In genomic region chr6:134210675-134211457, GRCm38 (mm10) we compare ENCODE assay signal across 21 mouse cellular contexts.
DNase-seq lines count a peak whose midpoint lies in the region; ATAC-seq and TF ChIP-seq lines count a peak whose summit lies in the region.
"Had no signal": no experiment of that assay in that cellular context is flagged by ENCODE, and none has a peak within 500 bp of the region (broad histone marks: within the 10 kb centered on the region; RNA-seq: fewer than 3 reads in every experiment).

No protein-coding gene starts in this region.

- no peak for ATAC-seq in heart, embryonic 15.5 days (replicated peaks; ENCODE audit: insufficient number of reproducible peaks, insufficient read depth, low FRiP score, low read depth)
- ATAC-seq: forebrain, embryonic 15.5 days; hindbrain, embryonic 16.5 days; intestine, embryonic 15.5 days had no signal

- H3K36me3 ChIP-seq in heart, adult 2 months (ENCODE audit: control insufficient read depth, insufficient read depth, low read length): no peaks in the 10 kb centered on the region; the same call in 1 of the 2 replicates
- no peaks in the 10 kb centered on the region for H3K36me3 ChIP-seq in heart, embryonic 15.5 days
- H3K36me3 ChIP-seq in MEL (ENCODE audit: control insufficient read depth in 1 of 2, insufficient read depth in 2 of 2, low read length in 2 of 2): peaks cover 0 to 13% of the 10 kb centered on the region in 2 experiments
- H3K36me3 ChIP-seq: forebrain, embryonic 15.5 days; intestine, embryonic 15.5 days; liver, embryonic 15.5 days had no signal

- intact Hi-C loops in heart, adult 2 months (cut with DNase I): no loop called here
- intact Hi-C loops in heart, postnatal 14 days (cut with DNase I): no loop called here

- H3K27me3 ChIP-seq in heart, adult 2 months (ENCODE audit: control insufficient read depth, insufficient read depth, low read length): no peaks in the 10 kb centered on the region
- H3K27me3 ChIP-seq in heart, embryonic 15.5 days: no peaks in the 10 kb centered on the region
- no peaks in the 10 kb centered on the region for H3K27me3 ChIP-seq in MEL (ENCODE audit: control insufficient read depth in 1 of 2, insufficient read depth in 2 of 2, low read length in 2 of 2)
- H3K27me3 ChIP-seq: forebrain, embryonic 15.5 days; intestine, embryonic 15.5 days; liver, embryonic 15.5 days had no signal

- no peak for TF ChIP-seq POLR2A in heart, adult 2 months (IDR thresholded peaks at IDR 0.05; ENCODE audit: insufficient read depth, low read depth, low read length)
- no peak for TF ChIP-seq POLR2A in MEL (IDR thresholded peaks at IDR 0.05; ENCODE audit: control insufficient read depth in 1 of 2, insufficient read depth in 1 of 2, low read depth in 1 of 2, low read length in 2 of 2, poor library complexity in 1 of 2)

- TF ChIP-seq EP300 in heart, adult 2 months (IDR thresholded peaks at IDR 0.05; ENCODE audit: insufficient read depth, low read depth, low read length): no peak
- TF ChIP-seq EP300 in MEL (IDR thresholded peaks at IDR 0.05; ENCODE audit: low read depth in 1 of 2, low read length in 2 of 2): no peak

- WGBS in heart, adult 2 months: 58% methylated on average over 13 of the region's 13 CpGs
- 41% methylated on average over 13 of the region's 13 CpGs for WGBS in heart, embryonic 15.5 days

- peak overlapping the region; percentile 2; the same call in 1 of the 2 replicates for H3K27ac ChIP-seq in heart, adult 2 months
- H3K27ac ChIP-seq in heart, embryonic 15.5 days: peak overlapping the region; percentile 71
- H3K27ac ChIP-seq in MEL (ENCODE audit: control insufficient read depth, low read depth, low read length): no peak overlapping the region
- H3K27ac ChIP-seq: embryonic facial prominence, embryonic 10.5 days; forebrain, embryonic 15.5 days; hindbrain, embryonic 10.5 days; intestine, embryonic 15.5 days; limb, embryonic 10.5 days; liver, embryonic 15.5 days had no signal

- peaks cover 19% of the 10 kb centered on the region for H3K4me1 ChIP-seq in heart, adult 2 months (ENCODE audit: control insufficient read depth, insufficient read depth, low read length)
- H3K4me1 ChIP-seq in heart, embryonic 15.5 days (replicated peaks): peaks cover 50% of the 10 kb centered on the region
- H3K4me1 ChIP-seq in MEL (ENCODE audit: control insufficient read depth in 1 of 2, insufficient read depth in 2 of 2, low read length in 2 of 2): peaks cover 10 to 16% of the 10 kb centered on the region in 2 experiments

- peak overlapping the region; percentile 27 for H3K4me2 ChIP-seq in heart, embryonic 15.5 days
- H3K4me2 ChIP-seq: forebrain, embryonic 15.5 days; intestine, embryonic 15.5 days; liver, embryonic 15.5 days; midbrain, embryonic 11.5 days had no signal

- TF ChIP-seq CTCF in heart, adult 2 months (IDR thresholded peaks at IDR 0.05): no peak
- TF ChIP-seq CTCF in MEL (IDR thresholded peaks at IDR 0.05 in 2 of 3, conservative IDR thresholded peaks at IDR 0.05 in 1 of 3; ENCODE audit: control insufficient read depth in 1 of 3, insufficient read depth in 1 of 3, low read depth in 2 of 3, low read length in 3 of 3, poor library complexity in 1 of 3, severe bottlenecking in 1 of 3): no peak

- peak; percentile 56 to 90 for DNase-seq in adrenal gland, adult (ENCODE audit: inconsistent age in 2 of 2, low spot score in 1 of 2)
- DNase-seq in adrenal gland, adult 18-20 months (ENCODE audit: low spot score in 2 of 2): no peak
- DNase-seq in heart, adult 2 months: no peak
- DNase-seq in heart, postnatal 14 days: no peak
- DNase-seq in heart, postnatal 4 days: no peak
- no peak for DNase-seq in MEL (ENCODE audit: low read depth, low spot score)
- DNase-seq in yolk sac, embryonic 10.5 days (ENCODE audit: low spot score): no peak
- DNase-seq: cerebellum, adult 11 months; cerebellum, adult 9-11 months; gastrocnemius, postnatal 36 days; kidney, postnatal 10 days; liver had no signal

- no peak overlapping the region for H3K9ac ChIP-seq in heart, adult 2 months (ENCODE audit: low read depth, low read length)
- peak overlapping the region; percentile 10; the same call in 1 of the 2 replicates for H3K9ac ChIP-seq in heart, embryonic 15.5 days
- no peak overlapping the region for H3K9ac ChIP-seq in MEL (ENCODE audit: control insufficient read depth, low read depth, low read length, poor library complexity, severe bottlenecking)
- H3K9ac ChIP-seq: forebrain, embryonic 15.5 days; intestine, embryonic 15.5 days; liver, embryonic 15.5 days had no signal

- no peaks in the 10 kb centered on the region for H3K9me3 ChIP-seq in heart, embryonic 15.5 days (replicated peaks)
- no peaks in the 10 kb centered on the region for H3K9me3 ChIP-seq in MEL (replicated peaks; ENCODE audit: insufficient read depth, low read length)
- H3K9me3 ChIP-seq: embryonic facial prominence, embryonic 10.5 days; forebrain, embryonic 15.5 days; hindbrain, embryonic 10.5 days; intestine, embryonic 15.5 days; limb, embryonic 10.5 days; liver, embryonic 15.5 days had no signal

- H3K4me3 ChIP-seq in heart, adult 2 months: no peak overlapping the region
- no peak overlapping the region for H3K4me3 ChIP-seq in heart, embryonic 15.5 days
- no peak overlapping the region for H3K4me3 ChIP-seq in MEL (ENCODE audit: control insufficient read depth in 1 of 2, insufficient read depth in 1 of 2, low read depth in 2 of 2, low read length in 2 of 2)
- H3K4me3 ChIP-seq: embryonic facial prominence, embryonic 10.5 days; forebrain, embryonic 15.5 days; hindbrain, embryonic 10.5 days; intestine, embryonic 15.5 days; limb, embryonic 10.5 days; liver, embryonic 15.5 days had no signal

- no peak for TF ChIP-seq RAD21 in MEL (IDR thresholded peaks at IDR 0.05; ENCODE audit: low read depth, low read length)

- H3K79me2 ChIP-seq in heart, adult 2 months (replicated peaks; ENCODE audit: control insufficient read depth, insufficient read depth, low read length): no peaks in the 10 kb centered on the region
- H3K79me2 ChIP-seq in MEL (ENCODE audit: control insufficient read depth, insufficient read depth, low read length, poor library complexity): no peaks in the 10 kb centered on the region

TF ChIP-seq in MEL, 35 proteins besides CTCF, POLR2A, EP300 and RAD21:
- TF ChIP-seq GATA1 (IDR thresholded peaks at IDR 0.05; ENCODE audit: low read depth, low read length) (peak; percentile 40; the same call in 1 of the 2 replicates), RCOR1 (IDR thresholded peaks at IDR 0.05; ENCODE audit: low read depth, low read length) (no peak)

Comparison
In these comparisons a context has a peak if more than half of its experiments do, and no peak if none do; other contexts are left out.
1. DNase-seq: peak in adrenal gland, adult (2 of 2); none in adrenal gland, adult 18-20 months (0 of 2), heart, adult 2 months (0 of 2), heart, postnatal 14 days (0 of 2), heart, postnatal 4 days (single experiment), MEL (single experiment) and yolk sac, embryonic 10.5 days (single experiment).